Comparison of ENCODE assay signal across 15 mouse cellular contexts in the genomic region with DNA sequence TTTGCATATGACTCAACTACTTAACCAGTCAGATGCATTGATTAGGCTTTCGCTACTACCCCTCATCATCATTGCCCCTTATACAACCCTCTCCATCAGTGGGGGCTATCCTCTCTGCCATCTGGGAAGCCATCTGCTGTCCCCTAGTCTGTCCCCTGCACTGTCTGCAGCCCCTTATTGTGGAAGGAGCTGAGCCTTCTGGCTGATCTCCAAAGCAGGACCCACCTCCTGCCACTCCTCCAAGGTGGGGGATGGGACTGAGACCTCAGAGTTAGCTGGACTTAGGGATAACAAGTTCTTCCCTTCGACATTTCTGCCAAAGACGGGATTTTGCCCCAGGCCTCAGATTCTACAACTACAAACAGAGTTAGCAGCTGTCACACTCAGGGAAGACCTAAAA. TPM values are rescaled to one million over a fixed set of nuclear protein-coding genes. Genes with fewer than 3 reads are reported as not detected.
DNase-seq lines count a peak whose midpoint lies in the region; ATAC-seq lines count a peak whose summit lies in the region.
"Had no signal": no experiment of that assay in that cellular context is flagged by ENCODE, and none has a peak within 500 bp of the region (broad histone marks: within the 10 kb centered on the region; RNA-seq: fewer than 3 reads in every experiment).

No protein-coding gene starts in this region.

- DNase-seq in midbrain, embryonic 11.5 days (ENCODE audit: low spot score, missing footprints), result no peak
- no peak for DNase-seq in midbrain, embryonic 10.5 days (ENCODE audit: low spot score)
- DNase-seq in embryonic facial prominence, embryonic 10.5 days (ENCODE audit: low spot score), result no peak
- DNase-seq: adrenal gland, postnatal 36 days; cerebellum, adult 11 months; lung, embryonic 14.5 days had no signal

- peaks cover 42% of the 10 kb centered on the region for H3K4me1 ChIP-seq in heart, embryonic 15.5 days (replicated peaks)
- H3K4me1 ChIP-seq in heart, embryonic 11.5 days (ENCODE audit: control insufficient read depth, insufficient read depth, low read length), result peaks cover 17% of the 10 kb centered on the region
- peaks cover 3% of the 10 kb centered on the region; the same call in 1 of the 2 replicates for H3K4me1 ChIP-seq in midbrain, embryonic 11.5 days (ENCODE audit: control insufficient read depth, insufficient read depth, low read length)
- H3K4me1 ChIP-seq in midbrain, embryonic 10.5 days, result peaks cover 30% of the 10 kb centered on the region
- H3K4me1 ChIP-seq in embryonic facial prominence, embryonic 10.5 days, result peaks cover 39% of the 10 kb centered on the region
- H3K4me1 ChIP-seq in forebrain, embryonic 16.5 days (replicated peaks; ENCODE audit: control insufficient read depth, insufficient read depth, low read length), result peaks cover 33% of the 10 kb centered on the region
- H3K4me1 ChIP-seq: limb, embryonic 15.5 days had no signal

- H3K4me2 ChIP-seq in heart, embryonic 15.5 days, result no peak overlapping the region
- H3K4me2 ChIP-seq in heart, embryonic 11.5 days, result no peak overlapping the region
- H3K4me2 ChIP-seq in midbrain, embryonic 11.5 days, result no peak overlapping the region
- no peak overlapping the region for H3K4me2 ChIP-seq in forebrain, embryonic 16.5 days (ENCODE audit: low read length)
- H3K4me2 ChIP-seq: limb, embryonic 15.5 days; lung, embryonic 14.5 days had no signal

- H3K27ac ChIP-seq in heart, embryonic 15.5 days, result peak overlapping the region; percentile 78
- H3K27ac ChIP-seq in heart, embryonic 11.5 days (ENCODE audit: low read depth, low read length), result no peak overlapping the region
- H3K27ac ChIP-seq in midbrain, embryonic 11.5 days (ENCODE audit: low read depth, low read length), result no peak overlapping the region
- H3K27ac ChIP-seq in midbrain, embryonic 10.5 days (replicated peaks), result no peak overlapping the region
- peak overlapping the region; percentile 59; the same call in 1 of the 2 replicates for H3K27ac ChIP-seq in embryonic facial prominence, embryonic 10.5 days (replicated peaks)
- H3K27ac ChIP-seq in forebrain, embryonic 16.5 days (ENCODE audit: low read length), result no peak overlapping the region
- H3K27ac ChIP-seq: limb, embryonic 15.5 days had no signal

- H3K36me3 ChIP-seq in heart, embryonic 15.5 days, result no peaks in the 10 kb centered on the region
- no peaks in the 10 kb centered on the region for H3K36me3 ChIP-seq in heart, embryonic 11.5 days (ENCODE audit: control insufficient read depth, insufficient read depth, low read length)
- H3K36me3 ChIP-seq in midbrain, embryonic 11.5 days (ENCODE audit: control insufficient read depth, insufficient read depth, low read length), result no peaks in the 10 kb centered on the region
- H3K36me3 ChIP-seq in midbrain, embryonic 10.5 days, result no peaks in the 10 kb centered on the region
- H3K36me3 ChIP-seq in embryonic facial prominence, embryonic 10.5 days (replicated peaks), result no peaks in the 10 kb centered on the region
- no peaks in the 10 kb centered on the region for H3K36me3 ChIP-seq in forebrain, embryonic 16.5 days (ENCODE audit: control insufficient read depth, insufficient read depth)
- H3K36me3 ChIP-seq: limb, embryonic 15.5 days had no signal

- ATAC-seq in heart, embryonic 15.5 days (replicated peaks; ENCODE audit: insufficient number of reproducible peaks, insufficient read depth, low FRiP score, low read depth), result no peak
- no peak for ATAC-seq in heart, embryonic 11.5 days (replicated peaks; ENCODE audit: insufficient number of reproducible peaks, low FRiP score, low TSS enrichment)
- 0 out of 2 replicates have a peak, but pooled peaks have one; percentile 40 for ATAC-seq in midbrain, embryonic 11.5 days (ENCODE audit: low FRiP score)
- ATAC-seq in forebrain, embryonic 16.5 days, result 0 out of 2 replicates have a peak, but pooled peaks have one; percentile 43
- no peak for ATAC-seq in cerebellum, adult (ENCODE audit: insufficient number of reproducible peaks, low FRiP score, low TSS enrichment)
- ATAC-seq: activated CD4-positive, CD25-positive, alpha-beta regulatory T cell, adult 4 months had no signal

- H3K4me3 ChIP-seq in heart, embryonic 15.5 days, result no peak overlapping the region
- H3K4me3 ChIP-seq in heart, embryonic 11.5 days (ENCODE audit: low read depth, low read length), result no peak overlapping the region
- no peak overlapping the region for H3K4me3 ChIP-seq in midbrain, embryonic 11.5 days (ENCODE audit: low read depth, low read length)
- H3K4me3 ChIP-seq in midbrain, embryonic 10.5 days, result no peak overlapping the region
- H3K4me3 ChIP-seq in embryonic facial prominence, embryonic 10.5 days, result no peak overlapping the region
- H3K4me3 ChIP-seq in forebrain, embryonic 16.5 days (replicated peaks; ENCODE audit: low read length), result no peak overlapping the region
- H3K4me3 ChIP-seq: limb, embryonic 15.5 days had no signal

- H3K9me3 ChIP-seq in heart, embryonic 15.5 days (replicated peaks), result no peaks in the 10 kb centered on the region
- no peaks in the 10 kb centered on the region for H3K9me3 ChIP-seq in heart, embryonic 11.5 days (replicated peaks; ENCODE audit: control insufficient read depth, low read length)
- no peaks in the 10 kb centered on the region for H3K9me3 ChIP-seq in midbrain, embryonic 11.5 days (ENCODE audit: control insufficient read depth, low read length)
- H3K9me3 ChIP-seq in midbrain, embryonic 10.5 days (replicated peaks), result no peaks in the 10 kb centered on the region
- no peaks in the 10 kb centered on the region for H3K9me3 ChIP-seq in embryonic facial prominence, embryonic 10.5 days
- H3K9me3 ChIP-seq in forebrain, embryonic 16.5 days (ENCODE audit: control insufficient read depth, low read length), result no peaks in the 10 kb centered on the region
- H3K9me3 ChIP-seq: limb, embryonic 15.5 days had no signal

- WGBS in heart, embryonic 15.5 days, result 65% methylated on average over 3 of the region's 3 CpGs
- 60% methylated on average over 3 of the region's 3 CpGs for WGBS in heart, embryonic 11.5 days (ENCODE audit: insufficient replicate concordance)
- 52% methylated on average over 3 of the region's 3 CpGs for WGBS in midbrain, embryonic 11.5 days
- 72% methylated on average over 3 of the region's 3 CpGs for WGBS in midbrain, embryonic 10.5 days
- 58% methylated on average over 3 of the region's 3 CpGs for WGBS in embryonic facial prominence, embryonic 10.5 days
- 54% methylated on average over 3 of the region's 3 CpGs for WGBS in forebrain, embryonic 16.5 days

- no peak overlapping the region for H3K9ac ChIP-seq in heart, embryonic 15.5 days
- H3K9ac ChIP-seq in heart, embryonic 11.5 days (ENCODE audit: low read depth, low read length), result no peak overlapping the region
- no peak overlapping the region for H3K9ac ChIP-seq in midbrain, embryonic 11.5 days (ENCODE audit: low read length)
- no peak overlapping the region for H3K9ac ChIP-seq in forebrain, embryonic 16.5 days (replicated peaks; ENCODE audit: low read depth, low read length)
- H3K9ac ChIP-seq: limb, embryonic 15.5 days; lung, embryonic 14.5 days had no signal

- no peaks in the 10 kb centered on the region for H3K27me3 ChIP-seq in heart, embryonic 15.5 days
- H3K27me3 ChIP-seq in heart, embryonic 11.5 days (ENCODE audit: control insufficient read depth, insufficient read depth, low read length), result no peaks in the 10 kb centered on the region
- no peaks in the 10 kb centered on the region for H3K27me3 ChIP-seq in midbrain, embryonic 11.5 days (ENCODE audit: control insufficient read depth, insufficient read depth, low read length)
- no peaks in the 10 kb centered on the region for H3K27me3 ChIP-seq in midbrain, embryonic 10.5 days (ENCODE audit: low read depth, poor library complexity, severe bottlenecking)
- no peaks in the 10 kb centered on the region for H3K27me3 ChIP-seq in embryonic facial prominence, embryonic 10.5 days (replicated peaks; ENCODE audit: low read depth, poor library complexity, severe bottlenecking)
- H3K27me3 ChIP-seq in forebrain, embryonic 16.5 days (replicated peaks; ENCODE audit: control insufficient read depth, insufficient read depth, low read length), result no peaks in the 10 kb centered on the region
- H3K27me3 ChIP-seq: limb, embryonic 15.5 days had no signal

RNA-seq across cellular contexts. Expression of a gene that starts 45.1 kb away (rescaled TPM):
- not detected in 2 replicates for polyA plus RNA-seq in heart, embryonic 15.5 days (2015; fragmentation: Nextera tagmentation; extraction: Ambion mirVana)
- not detected in 2 replicates for polyA plus RNA-seq in heart, embryonic 11.5 days (2014; fragmentation: Nextera tagmentation; extraction: Ambion mirVana)
- polyA plus RNA-seq in midbrain, embryonic 11.5 days (2014; fragmentation: Nextera tagmentation; extraction: Ambion mirVana), result not detected in 2 replicates
- 0.12 TPM in 1 of 2 replicates, not detected in the other for polyA plus RNA-seq in midbrain, embryonic 10.5 days (2016; fragmentation: Nextera tagmentation; extraction: Ambion mirVana)
- 0.20 TPM in 1 of 2 replicates, not detected in the other for polyA plus RNA-seq in embryonic facial prominence, embryonic 10.5 days (2016; fragmentation: Nextera tagmentation; extraction: Ambion mirVana)
- polyA plus RNA-seq in forebrain, embryonic 16.5 days (2015; fragmentation: Nextera tagmentation; extraction: Ambion mirVana), result not detected in 2 replicates
- polyA plus RNA-seq: activated CD4-positive, CD25-positive, alpha-beta regulatory T cell, adult 4 months; limb, embryonic 15.5 days; lung, embryonic 14.5 days; small intestine, adult 2 months; stomach, embryonic 14.5 days; thymus, postnatal 0 days had no signal

Comparison
In these comparisons a context has a peak if more than half of its experiments do, and no peak if none do; other contexts are left out.
1. H3K27ac ChIP-seq: peak in heart, embryonic 15.5 days (single experiment) and embryonic facial prominence, embryonic 10.5 days (single experiment); none in heart, embryonic 11.5 days (single experiment), midbrain, embryonic 11.5 days (single experiment), midbrain, embryonic 10.5 days (single experiment) and forebrain, embryonic 16.5 days (single experiment).
2. ATAC-seq: peak in midbrain, embryonic 11.5 days (single experiment) and forebrain, embryonic 16.5 days (single experiment); none in heart, embryonic 15.5 days (single experiment), heart, embryonic 11.5 days (single experiment) and cerebellum, adult (single experiment).